Mouse (Mus musculus) MN1 (cell line): Measurements from ENCODE around the gene Rxfp4.
A peak's percentile ranks its signal among the peaks of the same experiment; 100 is the strongest.
"Not testable (repeated sequence)": the region's sequence is repeated elsewhere in the genome, so short reads cannot be mapped to it uniquely, and the experiment has no call there.

Experiments
- DNase-seq: peaks from one replicate; pipeline ENCODE4 v3.0.0-alpha.2; 2016; ENCODE audit warnings: low spot score

Gene Rxfp4

GRCm38 (mm10) chr3:88609066-88609465, 43.9 kb downstream of the Rxfp4 start:
- no peak for DNase-seq

- DNase-seq = no peak
Measured at GRCm38 (mm10) chr3:88607758-88608138, 45.2 kb downstream of the Rxfp4 start.

DNA sequence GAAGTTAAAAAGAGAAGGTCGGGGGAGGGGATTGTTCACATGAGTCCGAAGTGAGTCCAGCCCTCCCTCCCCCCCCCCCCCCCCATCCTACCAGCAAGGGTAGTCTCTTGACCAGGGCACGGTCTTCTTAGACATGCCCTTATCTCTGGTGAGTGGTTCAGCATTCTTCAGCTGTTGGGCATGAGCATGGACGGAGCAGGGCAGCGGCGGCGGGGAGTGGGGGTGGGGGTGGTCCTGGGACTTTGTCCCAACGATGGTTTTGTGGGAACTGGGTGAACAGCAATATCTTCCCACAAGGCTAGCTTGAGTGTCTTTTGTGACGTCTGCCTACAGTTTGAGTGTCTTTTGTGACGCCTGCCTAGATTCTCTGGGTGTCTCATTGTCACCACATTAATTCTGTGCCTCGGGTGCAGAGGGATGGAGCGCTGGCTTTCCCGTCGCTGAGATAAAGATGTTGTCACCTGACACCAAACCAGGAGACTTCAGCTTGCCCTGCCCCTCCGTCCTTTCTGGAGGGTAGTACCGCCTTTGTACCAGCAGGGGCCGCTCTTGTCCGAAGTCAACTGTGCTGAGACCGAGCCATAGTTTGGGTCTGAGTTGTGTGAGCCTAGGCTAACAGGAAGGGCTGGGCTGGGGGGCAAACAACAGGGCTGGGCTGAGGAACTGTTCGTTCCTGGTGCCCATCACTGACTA, 45.7 kb downstream of the Rxfp4 start:
- peak; percentile 91 for DNase-seq

DNA sequence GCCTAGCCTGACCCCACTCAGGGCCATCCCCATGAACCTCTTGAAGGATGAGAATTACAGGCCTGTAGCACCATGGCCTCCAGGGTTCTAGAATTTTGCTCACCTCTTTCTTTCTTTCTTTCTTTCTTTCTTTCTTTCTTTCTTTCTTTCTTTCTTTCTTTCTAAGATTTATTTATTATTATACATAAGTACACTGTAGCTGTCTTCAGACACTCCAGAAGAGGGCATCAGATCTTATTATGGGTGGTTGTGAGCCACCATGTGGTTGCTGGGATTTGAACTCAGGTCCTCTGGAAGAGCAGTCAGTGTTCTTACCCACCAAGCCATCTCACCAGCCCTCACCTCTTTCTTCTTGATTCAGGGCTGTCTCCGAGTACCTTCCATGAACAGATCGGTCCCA, 47.3 kb downstream of the Rxfp4 start, which contains the start of gene Arhgef2:
Arhgef2 (plus strand) TSS at position 301 of the 400 bp plus-strand sequence.
- not testable (repeated sequence) for DNase-seq

GRCm38 (mm10) chr3:88604863-88605262, 48.1 kb downstream of the Rxfp4 start:
- no peak for DNase-seq

DNA sequence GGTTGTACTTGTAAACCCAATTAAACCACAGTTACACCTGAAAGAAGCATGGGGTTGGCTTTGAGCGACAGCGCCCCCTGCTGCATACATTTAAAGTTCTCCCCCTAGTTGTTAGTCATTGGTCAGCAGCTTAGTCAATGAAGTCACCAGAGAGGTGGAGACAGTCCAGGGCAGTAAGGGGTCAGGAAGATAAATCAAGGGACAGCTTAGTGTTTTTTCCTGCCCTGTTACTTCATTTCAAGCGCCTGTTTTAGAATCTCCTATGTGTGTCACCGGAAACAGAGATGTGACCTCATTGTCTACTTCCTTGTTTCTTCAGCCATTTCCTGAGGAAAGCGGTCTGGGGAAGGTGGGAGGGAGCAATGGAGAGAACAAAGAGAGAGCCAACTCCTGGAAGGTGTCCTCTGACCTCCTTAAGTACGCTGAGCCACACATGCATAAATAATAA, 49.2 kb downstream of the Rxfp4 start:
- DNase-seq = peak; percentile 63

GRCm38 (mm10) chr3:88602466-88602865, 50.5 kb downstream of the Rxfp4 start:
- DNase-seq = no peak
